Mouse (Mus musculus) mesoderm, embryonic 11.5 days (tissue): Measurements from ENCODE around the gene Syna.

Experiments used
- DNase-seq: peaks from one replicate; pipeline ENCODE4 v3.0.0-alpha.2; 2012; ENCODE audit warnings: low read depth, low spot score

The Syna gene

DNA sequence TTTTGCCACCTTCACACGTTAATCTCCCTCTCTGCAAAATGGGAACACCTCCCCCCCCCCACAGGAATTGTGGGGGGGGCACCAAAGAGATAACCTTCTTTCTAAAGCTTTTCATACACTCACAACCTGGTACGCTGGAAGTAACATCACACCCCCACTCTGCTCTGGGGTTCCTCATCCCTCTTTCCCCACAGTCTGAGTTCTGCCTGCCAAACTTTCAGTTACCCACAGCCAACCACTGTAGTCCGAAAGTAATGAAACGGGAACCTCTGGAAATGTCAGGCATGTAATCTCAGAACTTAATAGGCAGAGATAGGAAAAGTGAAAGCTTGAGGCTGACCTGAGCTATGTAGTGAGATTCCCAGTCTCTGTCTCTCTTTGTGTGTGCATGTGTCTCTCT, 7.5 kb upstream of the Syna start:
- DNase-seq: no peak

DNA sequence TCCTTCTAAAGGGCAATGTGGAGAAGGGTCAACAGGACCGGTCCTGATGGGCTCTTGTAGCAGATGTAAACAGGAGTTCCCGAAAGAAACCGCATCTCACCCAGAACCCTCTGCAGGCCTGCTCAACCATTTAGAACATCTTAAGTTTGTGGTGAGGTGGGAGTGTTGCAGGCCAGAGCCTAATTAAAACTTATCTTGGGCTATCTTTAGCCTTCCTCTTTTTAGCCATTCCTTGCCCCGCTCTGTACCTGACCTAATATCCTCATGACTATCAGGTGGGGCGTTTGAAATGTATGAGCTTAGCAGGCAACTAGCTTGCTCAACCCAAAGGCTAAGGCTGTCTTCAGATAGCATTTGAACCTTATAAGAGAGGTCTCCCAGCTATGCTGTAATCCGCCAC, 5.7 kb upstream of the Syna start:
- no peak for DNase-seq

DNA sequence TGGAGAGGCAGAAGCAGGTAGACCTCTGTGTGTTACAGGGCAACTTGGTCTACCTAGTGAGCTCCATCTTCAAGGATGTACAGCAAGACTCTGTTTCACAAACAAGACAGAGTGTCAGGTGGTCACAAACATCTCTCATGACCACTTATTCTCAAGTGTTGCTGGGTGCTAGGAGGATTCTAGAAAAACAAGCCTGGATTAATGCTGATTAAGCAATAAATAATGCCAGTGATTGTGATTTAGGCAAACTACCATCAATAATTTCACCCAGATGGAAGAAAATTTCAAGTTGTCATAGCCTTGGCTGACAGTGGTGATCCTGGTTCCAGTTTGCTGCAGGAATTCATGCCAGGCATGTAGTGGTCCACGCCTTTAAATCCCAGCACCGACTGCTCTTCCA, 4.3 kb upstream of the Syna start:
- DNase-seq: no peak

DNA sequence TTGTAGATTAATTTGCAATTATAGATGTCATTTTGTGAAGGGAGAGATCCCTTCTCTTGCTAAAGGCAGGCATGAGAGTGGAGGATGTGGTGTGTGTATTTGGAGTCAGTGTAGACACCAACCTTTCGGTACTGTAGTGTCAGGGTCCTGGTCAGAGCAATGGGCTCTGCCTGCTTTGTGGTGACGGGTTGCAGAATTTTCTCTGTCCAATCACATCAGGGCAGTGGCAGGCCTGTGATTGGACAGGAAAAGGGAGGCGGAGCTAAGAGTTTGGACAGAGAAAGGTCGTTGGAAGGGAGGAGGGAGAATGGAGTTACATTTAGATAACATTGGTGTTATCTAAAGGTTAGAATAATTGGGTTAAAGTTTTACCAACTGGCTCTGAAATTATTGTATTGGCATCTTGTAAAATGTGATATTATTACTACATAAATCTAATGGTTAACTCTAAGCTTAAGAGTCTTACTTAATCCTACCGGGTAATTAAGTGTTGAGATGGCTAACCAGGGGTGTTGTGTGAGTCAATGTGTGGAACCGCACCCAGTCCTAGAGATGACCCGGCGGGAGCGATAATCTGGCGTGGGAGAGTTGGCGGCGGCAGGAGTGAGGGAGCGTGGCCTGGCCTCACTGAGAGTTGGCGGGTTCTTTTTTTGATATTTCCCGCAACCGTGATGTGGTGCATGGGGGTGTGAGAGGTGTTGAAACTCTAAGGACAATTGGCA, 640 bp upstream of the Syna start:
- DNase-seq: no peak

DNA sequence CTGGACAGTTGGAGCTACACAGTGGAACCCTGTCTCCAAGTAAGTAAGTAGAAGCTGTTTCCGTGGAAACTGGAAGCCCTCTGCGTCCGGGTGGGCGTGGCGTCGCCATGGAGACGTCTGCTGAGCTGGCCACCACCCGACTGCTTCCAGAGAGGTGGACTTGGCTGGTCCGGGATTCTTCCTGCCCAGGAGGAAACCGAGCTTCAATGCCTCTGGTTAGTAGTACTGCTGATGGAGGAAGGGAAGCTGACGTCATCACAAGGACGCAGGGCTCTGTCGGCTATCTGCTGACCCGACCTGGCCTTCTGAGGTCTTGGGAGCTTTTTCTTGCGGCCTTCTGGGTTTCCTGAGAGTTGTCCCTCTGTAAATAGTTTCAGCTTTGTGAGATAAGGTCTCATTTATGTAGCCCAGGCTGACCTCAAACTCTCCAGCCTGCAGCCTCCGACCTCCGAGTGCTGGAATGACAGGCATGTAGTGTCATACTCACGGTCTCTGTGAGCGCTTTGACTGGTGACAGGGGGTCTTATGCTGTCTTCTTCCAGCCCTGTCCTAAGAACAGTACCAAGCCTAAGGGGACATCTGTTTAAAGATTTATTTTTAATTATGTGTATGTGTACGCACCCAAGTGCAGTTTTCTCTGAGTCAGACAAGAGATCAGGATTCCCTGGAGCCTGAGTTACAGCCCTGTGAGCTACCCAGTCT, 4.4 kb downstream of the Syna start:
- DNase-seq: peak; percentile 83

DNA sequence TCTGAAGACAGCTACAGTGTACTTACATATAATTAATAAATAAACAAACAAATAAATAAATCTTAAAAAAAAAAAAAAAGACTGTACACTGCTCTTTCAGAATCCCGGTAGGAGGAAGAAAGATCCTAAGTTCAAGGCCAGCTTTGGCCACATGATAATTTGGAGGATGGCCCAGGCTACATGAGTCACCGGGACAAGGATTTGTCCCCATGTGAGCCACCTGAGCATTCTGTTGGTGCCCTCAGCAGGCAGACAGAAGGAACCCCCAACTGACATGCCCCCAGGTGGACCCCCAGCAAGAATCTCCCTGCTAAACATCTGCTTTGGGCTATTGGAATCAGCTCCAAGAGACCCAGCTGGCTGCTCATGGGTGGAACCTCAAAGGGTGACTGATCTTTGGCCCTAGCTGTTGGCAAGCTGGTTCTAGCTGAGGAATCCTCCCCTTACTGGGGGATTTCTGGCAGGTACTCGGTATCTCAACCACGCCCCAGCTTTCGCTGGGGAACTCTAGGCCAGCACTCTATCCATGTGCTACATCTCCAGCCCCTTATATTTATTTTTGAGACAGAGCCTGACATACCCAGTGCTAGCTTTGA, 5.9 kb downstream of the Syna start:
- DNase-seq: no peak

DNA sequence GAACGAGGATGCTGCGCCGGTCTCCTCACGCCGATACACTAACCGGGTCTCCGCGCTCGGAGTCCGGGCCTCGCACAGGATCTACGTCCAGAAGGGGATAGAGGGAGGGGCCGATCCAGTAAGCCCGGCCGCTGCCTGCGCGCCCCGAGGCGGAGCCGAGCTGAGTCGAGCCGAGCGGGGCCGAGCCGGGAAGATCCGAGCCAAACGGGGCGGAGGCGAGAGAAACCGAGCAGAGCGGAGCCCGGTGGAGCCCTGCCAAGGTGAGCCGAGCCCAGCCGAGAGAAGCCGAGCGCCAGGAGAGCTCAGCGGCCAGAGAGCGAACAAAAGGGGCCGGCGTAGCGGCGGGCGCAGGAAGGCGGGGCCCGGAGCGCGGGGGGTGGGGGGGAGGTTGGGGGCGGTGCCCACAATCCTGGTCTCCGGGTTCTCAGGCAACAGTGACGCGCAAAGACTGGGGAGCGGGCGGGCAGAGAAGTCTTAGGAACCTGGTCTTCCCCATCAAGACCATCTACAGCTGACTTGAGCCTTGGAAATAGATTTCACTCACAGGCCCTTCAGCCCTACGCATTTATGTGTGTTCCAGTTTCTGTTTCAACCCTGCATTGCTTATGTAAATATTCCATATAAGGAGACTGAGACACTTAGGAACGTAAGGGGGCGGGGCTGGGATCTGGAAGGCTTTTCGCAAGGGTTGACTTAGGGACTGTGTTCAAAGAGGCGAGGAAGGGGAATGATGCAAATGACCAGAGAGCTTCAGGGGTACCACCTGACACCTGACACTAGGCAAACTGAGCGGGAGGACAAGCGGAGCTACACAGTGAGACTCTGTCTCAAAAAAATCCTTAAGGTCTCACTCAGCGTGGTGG, 7.6 kb downstream of the Syna start, which contains the start of gene Clip2:
Gene Clip2 (minus strand): TSS at position 325 of the 863 bp plus-strand sequence.
- peak; percentile 93 for DNase-seq

DNA sequence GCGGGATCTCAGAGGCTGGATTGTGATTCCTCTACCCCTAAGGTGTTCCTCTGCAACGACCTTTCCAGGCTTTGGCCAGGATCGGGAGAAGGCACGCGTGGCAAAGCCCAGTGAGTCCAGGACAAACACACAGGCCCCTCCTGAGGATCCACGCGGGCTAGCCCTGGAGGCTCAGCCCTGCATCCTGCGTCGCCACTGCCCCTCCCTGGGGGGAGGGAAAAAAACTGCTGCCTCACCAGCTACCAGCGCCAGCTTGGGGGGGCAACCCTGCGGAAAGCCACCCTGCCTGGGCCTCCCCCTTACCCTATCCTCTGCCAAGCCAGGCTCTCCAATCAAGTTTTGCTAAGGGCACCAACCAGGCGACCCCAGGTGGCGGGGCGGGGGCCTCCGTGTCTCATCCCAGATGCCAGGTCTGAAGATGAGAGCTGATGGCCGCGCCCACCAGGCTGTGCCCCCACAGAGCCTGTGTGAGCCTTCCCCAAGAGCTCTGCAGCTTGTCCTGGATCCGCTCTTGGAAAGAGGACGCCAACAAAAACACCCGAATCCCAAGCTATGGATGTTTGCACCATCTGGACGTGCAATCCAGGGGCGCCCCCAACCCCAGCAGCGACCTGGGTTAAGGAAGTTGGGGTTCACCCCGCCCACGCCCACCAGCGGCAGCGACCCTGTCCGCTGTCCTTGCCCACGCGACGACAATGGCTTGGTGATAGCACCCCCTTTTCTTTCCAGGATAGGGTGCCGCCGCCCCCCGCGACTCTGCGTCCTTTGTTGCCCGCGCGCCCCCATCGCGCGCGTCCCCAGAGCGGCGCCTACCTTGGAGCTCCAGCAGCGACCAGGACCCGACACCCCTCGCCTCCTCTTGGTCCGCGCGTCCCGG, 8.5 kb downstream of the Syna start:
- peak; percentile 54 for DNase-seq

DNA sequence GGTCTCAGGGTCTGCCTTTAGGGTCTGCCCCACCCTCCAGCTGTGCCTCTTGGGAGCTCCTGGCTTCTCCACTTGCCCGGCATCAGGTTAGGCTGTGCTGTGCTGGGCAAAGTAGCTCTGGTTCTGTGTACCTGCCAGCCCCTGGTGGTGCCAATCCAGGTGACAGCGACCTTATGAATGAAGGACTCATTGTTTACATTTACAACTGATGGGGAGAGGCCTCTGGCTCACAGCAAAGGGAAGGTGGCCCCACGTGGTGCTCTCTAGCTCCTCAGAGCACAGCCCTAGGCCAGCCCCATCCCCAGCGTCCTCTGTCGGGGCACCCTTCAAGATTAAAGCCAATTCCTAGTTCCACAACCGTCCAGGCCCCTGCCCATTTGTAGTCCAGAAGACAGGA, 9.1 kb downstream of the Syna start:
- DNase-seq: no peak

DNA sequence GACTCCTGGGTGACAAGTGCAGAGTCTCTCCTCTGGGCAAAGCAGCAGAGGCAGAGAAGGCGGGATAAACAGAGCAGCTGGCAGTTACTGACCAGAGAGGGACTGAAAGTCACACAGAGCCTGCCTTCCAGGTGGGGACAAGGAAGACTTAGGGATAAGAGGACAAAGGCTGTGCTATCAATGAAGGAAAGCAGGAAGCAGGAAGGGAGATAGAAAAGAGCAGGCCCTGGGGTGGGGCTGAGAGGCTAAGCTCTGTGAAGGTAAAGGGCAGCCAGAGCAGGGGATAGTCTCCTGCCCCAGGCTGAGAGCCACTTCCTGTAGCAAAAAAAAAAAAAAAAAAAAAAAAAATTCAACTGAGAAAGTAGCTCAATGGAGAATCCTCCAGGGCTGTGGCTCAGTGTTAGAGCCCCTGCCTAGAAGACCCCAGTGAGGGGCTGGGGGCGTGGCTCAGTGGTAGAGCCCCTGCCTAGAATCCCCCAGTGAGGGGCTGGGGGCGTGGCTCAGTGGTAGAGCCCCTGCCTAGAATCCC, 10.3 kb downstream of the Syna start:
- DNase-seq: no peak

DNA sequence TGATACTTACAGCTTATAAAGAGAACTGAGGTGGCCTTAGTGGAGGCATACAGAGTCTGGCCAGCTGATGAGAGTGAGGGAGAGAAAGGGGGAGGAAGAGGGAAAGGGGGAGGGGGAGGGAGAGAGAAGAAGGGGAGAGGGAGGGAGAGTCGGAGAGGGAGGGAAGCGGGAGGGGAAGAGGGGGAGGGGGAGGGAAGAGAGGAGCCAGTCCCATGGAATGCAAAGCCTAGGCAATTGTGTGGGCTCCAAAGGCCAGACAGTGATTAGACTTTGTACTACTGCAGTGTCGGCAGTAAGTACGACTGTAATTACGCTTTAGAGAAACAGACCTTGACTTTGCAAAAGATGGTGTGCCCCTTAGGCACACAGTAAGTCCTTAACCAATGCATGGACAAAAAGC, 11.7 kb downstream of the Syna start:
- no peak for DNase-seq

DNA sequence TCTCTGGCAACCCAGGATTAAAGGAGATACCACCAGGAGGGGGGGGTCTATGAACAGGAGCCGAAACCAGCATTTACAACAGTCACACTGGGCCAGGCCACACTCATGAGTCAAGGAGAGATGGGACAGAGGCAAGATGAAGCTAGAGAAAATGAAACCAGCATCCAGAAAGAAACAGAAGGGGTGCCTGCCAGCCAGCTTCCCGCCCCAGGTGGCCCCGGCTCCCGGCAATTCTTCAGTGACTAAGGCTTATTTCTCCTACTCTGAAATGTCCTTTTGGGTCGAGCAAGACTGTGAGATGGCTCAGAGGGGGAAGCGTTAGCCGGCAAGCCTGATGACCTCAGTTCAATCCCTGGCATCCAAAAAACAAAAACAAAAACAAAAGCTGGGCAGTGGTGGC, 13.2 kb downstream of the Syna start:
- DNase-seq: no peak

DNA sequence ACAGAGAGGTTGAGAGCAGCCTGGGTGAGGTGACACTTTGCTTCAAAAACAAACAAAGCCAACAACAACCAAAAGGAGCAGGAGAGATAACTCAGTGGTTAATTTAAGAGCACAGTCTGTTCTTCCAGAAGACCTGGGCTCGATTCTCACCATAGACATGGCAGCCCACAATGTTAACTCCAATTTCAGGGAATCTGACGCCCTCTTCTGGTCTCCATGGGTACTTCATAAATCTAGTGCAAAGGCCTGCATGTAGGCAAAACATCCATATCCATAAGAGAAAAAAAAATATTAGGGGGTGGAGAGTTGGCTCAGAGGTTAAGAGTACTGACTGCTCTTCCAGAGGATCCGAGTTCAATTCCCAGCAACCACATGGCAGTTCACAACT, 14.7 kb downstream of the Syna start:
- DNase-seq: no peak

DNA sequence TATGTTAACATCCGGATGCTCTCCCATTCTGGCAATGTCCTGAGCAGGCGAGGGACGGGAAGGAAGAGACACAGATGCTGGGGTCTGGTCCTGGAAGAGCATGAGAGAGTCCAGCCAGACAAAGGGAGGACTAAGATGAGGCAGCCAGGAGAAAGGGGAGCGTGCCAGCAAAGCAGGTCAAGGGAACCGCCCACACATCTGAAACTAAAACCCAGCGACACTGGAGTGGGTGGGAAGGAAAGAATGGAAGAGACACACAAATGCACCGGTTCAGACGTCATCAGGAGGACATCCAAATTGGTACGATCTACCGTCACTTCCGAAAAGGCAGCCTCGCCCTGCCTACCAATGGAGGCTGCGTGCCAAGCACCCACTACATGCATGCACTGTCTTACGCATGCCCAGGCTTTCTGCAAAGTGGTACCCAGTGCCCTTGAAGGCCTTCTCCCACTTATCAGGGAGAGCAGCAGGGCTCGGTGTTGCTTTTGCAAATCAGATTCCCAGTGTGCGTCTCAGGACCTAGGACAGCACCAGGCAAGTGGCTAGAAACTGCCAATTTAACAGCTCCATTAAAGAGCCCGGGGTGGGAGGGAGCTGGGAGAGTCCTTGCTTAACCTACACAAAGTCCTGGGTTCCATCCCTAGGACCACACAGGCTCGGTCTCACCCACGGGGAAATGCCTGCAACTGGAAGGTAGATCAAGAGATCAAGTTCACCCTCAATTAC, 15.3 kb downstream of the Syna start:
- DNase-seq: no peak

DNA sequence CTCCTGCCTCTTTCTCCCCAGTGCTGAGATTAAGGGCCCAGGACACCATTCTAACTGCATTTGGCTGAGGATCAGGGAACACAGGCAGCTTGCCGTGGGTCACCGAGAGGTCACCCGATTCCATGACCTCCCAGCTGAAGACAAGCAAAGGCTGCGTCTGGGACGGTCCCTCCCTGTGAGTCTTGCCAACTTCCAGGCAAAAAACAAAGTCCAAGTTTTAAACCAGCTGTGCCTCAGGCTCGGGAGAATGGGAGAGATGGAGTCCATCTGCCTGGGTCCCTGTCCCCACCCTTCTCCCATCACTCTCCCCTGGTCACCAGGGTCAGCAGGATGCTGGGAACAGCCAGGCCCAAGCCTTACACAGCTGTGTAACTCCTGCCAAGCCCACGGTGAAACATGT, 18.3 kb downstream of the Syna start:
- no peak for DNase-seq

DNA sequence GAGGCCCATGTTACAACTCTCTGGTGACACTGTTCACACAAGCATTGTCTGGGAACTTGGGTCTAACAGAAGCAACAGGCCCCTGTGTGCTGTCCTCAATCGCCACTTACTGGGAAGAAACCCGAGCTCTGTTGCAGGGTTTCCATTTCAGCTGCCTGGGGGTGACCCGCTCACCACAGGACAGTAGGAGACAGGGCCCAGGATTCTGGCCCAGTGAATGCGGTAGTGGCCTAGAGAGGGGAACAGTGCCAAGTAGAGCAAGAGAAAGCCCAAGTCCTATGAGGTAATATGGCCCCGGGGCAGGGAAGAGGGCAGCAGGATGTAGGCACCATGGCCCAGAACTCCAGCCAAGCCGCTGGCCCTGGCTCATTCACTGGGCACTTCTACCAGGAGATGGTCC, 19.1 kb downstream of the Syna start:
- no peak for DNase-seq

DNA sequence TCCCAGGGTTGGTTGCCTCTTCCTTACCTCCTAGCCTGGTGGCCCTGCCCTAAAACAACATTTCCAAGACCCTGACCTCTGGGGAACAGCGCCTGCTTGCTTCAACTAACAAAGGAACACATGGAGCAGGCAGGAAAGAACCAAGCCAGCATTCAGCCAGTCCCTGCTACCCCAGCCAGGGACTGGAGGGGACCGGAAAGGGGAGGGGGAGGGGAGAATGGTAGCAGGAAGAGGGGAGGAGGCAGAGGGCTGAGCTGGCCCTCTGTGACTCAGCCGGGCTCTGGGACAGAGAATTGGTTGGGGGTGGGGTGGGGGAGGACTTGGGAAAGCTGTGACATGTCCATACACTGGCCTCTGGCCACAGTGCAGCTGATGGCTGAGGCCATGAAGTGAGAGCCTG, 20.1 kb downstream of the Syna start:
- peak; percentile 79 for DNase-seq

DNA sequence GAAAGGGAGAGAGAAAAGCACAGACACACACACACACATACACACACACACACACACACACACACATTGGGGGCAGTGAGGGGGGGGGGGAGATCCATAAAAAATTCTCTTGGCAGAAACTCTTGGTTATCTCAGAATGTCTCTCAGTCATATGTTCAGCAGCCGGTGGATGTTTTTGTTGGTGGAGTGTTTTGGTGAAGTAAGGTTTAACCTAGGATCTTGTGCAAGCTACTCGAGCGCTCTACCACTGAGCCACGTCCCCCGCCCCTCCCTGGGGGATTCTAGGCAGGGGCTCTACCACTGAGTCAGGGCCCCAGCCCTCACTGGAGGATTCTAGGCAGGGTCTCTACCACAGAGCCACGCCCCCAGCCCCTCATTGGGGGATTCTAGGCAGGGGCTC, 23.9 kb downstream of the Syna start:
- DNase-seq: no peak

DNA sequence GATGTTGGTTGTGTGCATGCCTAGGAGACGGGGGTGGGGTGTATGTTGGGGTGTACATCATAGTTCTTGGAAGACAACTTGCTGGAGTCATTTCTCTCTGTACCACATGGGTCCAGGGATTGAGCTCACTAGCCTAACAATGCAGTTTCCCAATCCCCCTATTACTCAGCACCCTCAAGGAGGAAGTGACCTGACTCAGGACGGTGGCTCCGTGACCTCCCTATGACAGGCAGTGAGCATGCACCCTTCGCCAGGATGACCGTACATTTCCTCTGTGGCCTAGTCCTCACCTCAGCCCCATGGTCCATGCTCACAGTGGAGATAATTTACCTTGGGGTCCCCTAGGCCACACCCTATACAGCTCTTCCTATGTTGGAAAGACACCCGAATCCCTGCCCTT, 27.6 kb downstream of the Syna start:
- DNase-seq: no peak

DNA sequence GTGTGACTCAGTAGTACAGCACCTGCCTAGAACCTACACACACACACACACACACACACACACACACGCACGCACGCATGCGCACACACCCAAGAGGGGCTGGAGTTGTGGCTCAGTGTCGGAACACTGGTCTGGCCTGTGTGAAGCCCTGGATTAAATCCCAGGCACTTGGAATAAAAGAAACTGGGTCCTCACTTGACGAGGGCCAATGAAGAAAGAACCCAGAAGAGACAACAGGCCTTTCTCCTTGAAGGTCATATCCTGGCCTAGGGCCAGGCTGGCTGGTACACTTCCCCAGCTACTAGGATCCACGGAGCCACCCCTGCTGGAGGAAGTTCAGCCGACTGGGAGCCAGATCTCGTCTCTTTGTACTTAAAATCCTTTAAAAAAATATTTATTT, 28.4 kb downstream of the Syna start:
- no peak for DNase-seq
